10 mouse cellular contexts compared by ENCODE assay signal in the genomic region with DNA sequence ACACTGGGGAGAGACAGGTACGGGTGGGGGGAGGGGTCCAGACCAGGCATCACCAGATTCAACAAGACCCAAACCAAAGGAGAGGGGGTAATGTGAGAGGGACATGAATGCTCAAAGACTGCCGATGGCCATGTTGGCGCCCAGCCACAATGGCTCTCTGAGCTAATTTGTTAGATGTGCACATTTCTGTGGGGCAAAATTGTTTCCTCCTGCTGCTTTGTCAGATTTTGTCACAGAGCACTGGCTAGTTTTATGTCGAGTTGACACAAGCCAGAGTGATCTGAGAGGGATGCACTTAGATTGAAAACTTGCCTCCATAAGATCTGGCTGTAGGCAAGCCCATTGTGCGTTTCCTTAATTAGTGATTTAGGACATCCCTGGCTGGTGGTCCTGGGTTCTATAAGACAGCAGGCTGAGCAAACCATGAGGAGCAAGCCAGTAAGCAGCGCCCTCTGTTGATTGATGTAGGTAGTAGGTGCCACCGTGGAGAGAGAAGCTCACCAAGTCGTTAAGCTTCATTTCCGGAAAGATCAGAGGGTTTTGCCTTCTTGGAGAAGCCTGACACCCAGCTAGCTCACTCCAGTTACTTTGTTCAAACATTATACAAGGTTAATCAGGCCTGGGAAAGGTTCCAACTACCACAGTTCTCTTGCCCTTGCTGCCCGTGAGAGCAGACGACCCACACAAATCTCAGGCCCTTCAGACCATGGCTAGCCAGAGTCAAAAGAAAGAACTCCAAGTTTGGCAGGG.
DNase-seq lines count a peak whose midpoint lies in the region; ATAC-seq and TF ChIP-seq lines count a peak whose summit lies in the region.
"Had no signal": no experiment of that assay in that cellular context is flagged by ENCODE, and none has a peak within 500 bp of the region (broad histone marks: within the 10 kb centered on the region; RNA-seq: fewer than 3 reads in every experiment).

No protein-coding gene starts in this region.

- H3K36me3 ChIP-seq in forebrain, embryonic 14.5 days (ENCODE audit: control insufficient read depth, insufficient read depth, low read length) = no peaks in the 10 kb centered on the region
- H3K36me3 ChIP-seq in limb, embryonic 14.5 days (ENCODE audit: control insufficient read depth, insufficient read depth, low read length) = no peaks in the 10 kb centered on the region

- H3K27ac ChIP-seq in forebrain, embryonic 14.5 days (ENCODE audit: low read depth, low read length) = peak overlapping the region; percentile 21; the same call in 1 of the 2 replicates
- H3K27ac ChIP-seq in limb, embryonic 14.5 days (replicated peaks; ENCODE audit: low read depth, low read length) = no peak overlapping the region

- 50% methylated on average over 11 of the region's 11 CpGs for WGBS in forebrain, embryonic 14.5 days
- 53% methylated on average over 11 of the region's 11 CpGs for WGBS in limb, embryonic 14.5 days

- peak; percentile 45 for DNase-seq in kidney, adult 11 months
- DNase-seq in kidney, postnatal 4 days = no peak
- DNase-seq in MEL-GATA-1-ER (ENCODE audit: extremely low read depth, low read depth) = peak; percentile 59
- DNase-seq in forebrain, embryonic 14.5 days (ENCODE audit: low spot score) = peak; percentile 51
- no peak for DNase-seq in limb, embryonic 14.5 days (ENCODE audit: low spot score)
- no peak for DNase-seq in adrenal gland, postnatal 4 days (ENCODE audit: low spot score in 2 of 2)
- DNase-seq in thymus, postnatal 4 days = no peak
- no peak for DNase-seq in embryo, embryonic 10 days (ENCODE audit: low spot score)
- DNase-seq: right cerebral cortex, postnatal 14 days had no signal

- H3K4me3 ChIP-seq in forebrain, embryonic 14.5 days (ENCODE audit: low read depth, low read length) = no peak overlapping the region
- peak overlapping the region; percentile 27; the same call in 1 of the 2 replicates for H3K4me3 ChIP-seq in limb, embryonic 14.5 days (replicated peaks; ENCODE audit: low read length)
- H3K4me3 ChIP-seq: erythroblast, embryonic 14.5 days had no signal

- TF ChIP-seq POLR2A in limb, embryonic 14.5 days (IDR thresholded peaks at IDR 0.05; ENCODE audit: borderline replicate concordance, extremely low read depth, insufficient read depth, insufficient read length) = no peak

- no peaks in the 10 kb centered on the region for H3K9me3 ChIP-seq in forebrain, embryonic 14.5 days (replicated peaks; ENCODE audit: control insufficient read depth, low read length)
- H3K9me3 ChIP-seq in limb, embryonic 14.5 days (ENCODE audit: control insufficient read depth, low read length) = no peaks in the 10 kb centered on the region

- no peaks in the 10 kb centered on the region for H3K27me3 ChIP-seq in forebrain, embryonic 14.5 days (replicated peaks; ENCODE audit: control insufficient read depth, insufficient read depth, low read length)
- H3K27me3 ChIP-seq in limb, embryonic 14.5 days (ENCODE audit: control insufficient read depth, insufficient read depth, low read length) = no peaks in the 10 kb centered on the region

- peak overlapping the region; percentile 44 for H3K4me2 ChIP-seq in forebrain, embryonic 14.5 days (ENCODE audit: low read length)
- H3K4me2 ChIP-seq in limb, embryonic 14.5 days (replicated peaks; ENCODE audit: low read depth, low read length, severe bottlenecking) = peak overlapping the region; percentile 39

- H3K9ac ChIP-seq in forebrain, embryonic 14.5 days (ENCODE audit: low read length) = no peak overlapping the region
- H3K9ac ChIP-seq in limb, embryonic 14.5 days (ENCODE audit: low read depth, low read length, severe bottlenecking) = no peak overlapping the region

- peaks cover 7% of the 10 kb centered on the region; the same call in 1 of the 2 replicates for H3K4me1 ChIP-seq in forebrain, embryonic 14.5 days (ENCODE audit: control insufficient read depth, insufficient read depth, low read length)
- peaks cover 17% of the 10 kb centered on the region for H3K4me1 ChIP-seq in limb, embryonic 14.5 days (ENCODE audit: control insufficient read depth, insufficient read depth, low read length)

- peak; percentile 60 for ATAC-seq in forebrain, embryonic 14.5 days
- no peak for ATAC-seq in limb, embryonic 14.5 days (ENCODE audit: low FRiP score, low read depth)

Comparison
In these comparisons a context has a peak if more than half of its experiments do, and no peak if none do; other contexts are left out.
1. DNase-seq: peak in kidney, adult 11 months (single experiment), MEL-GATA-1-ER (single experiment) and forebrain, embryonic 14.5 days (single experiment); none in kidney, postnatal 4 days (0 of 2), limb, embryonic 14.5 days (single experiment), adrenal gland, postnatal 4 days (0 of 2), thymus, postnatal 4 days (single experiment) and embryo, embryonic 10 days (single experiment).